Mouse (Mus musculus) left cerebral cortex, postnatal 36 days (tissue): Measurements from ENCODE around the gene Rapgef2. TPM values are rescaled to one million over a fixed set of nuclear protein-coding genes. Genes with fewer than 3 reads are reported as not detected.
A peak's percentile ranks its signal among the peaks of the same experiment; 100 is the strongest.

Experiments used
- DNase-seq, 2 experiments: peaks; one replicate each; pipeline ENCODE4 v3.0.0; 2021 to 2022; ENCODE audit warnings: low spot score in 2 of 2, mixed read lengths in 1 of 2
- intact Hi-C: fragments of 180-260 bp; cut with DNase I; formaldehyde crosslinking; loops from one replicate; pipeline ENCODE4 v1.15.1; 2025
- total RNA-seq, 2 experiments: library from RNA; stranded (reverse); gene quantifications; 2 replicates each; pipeline ENCODE4 v1.2.3; 2021

Gene Rapgef2
- total RNA-seq: 100 to 1,000 TPM; 114 to 136 TPM

DNA sequence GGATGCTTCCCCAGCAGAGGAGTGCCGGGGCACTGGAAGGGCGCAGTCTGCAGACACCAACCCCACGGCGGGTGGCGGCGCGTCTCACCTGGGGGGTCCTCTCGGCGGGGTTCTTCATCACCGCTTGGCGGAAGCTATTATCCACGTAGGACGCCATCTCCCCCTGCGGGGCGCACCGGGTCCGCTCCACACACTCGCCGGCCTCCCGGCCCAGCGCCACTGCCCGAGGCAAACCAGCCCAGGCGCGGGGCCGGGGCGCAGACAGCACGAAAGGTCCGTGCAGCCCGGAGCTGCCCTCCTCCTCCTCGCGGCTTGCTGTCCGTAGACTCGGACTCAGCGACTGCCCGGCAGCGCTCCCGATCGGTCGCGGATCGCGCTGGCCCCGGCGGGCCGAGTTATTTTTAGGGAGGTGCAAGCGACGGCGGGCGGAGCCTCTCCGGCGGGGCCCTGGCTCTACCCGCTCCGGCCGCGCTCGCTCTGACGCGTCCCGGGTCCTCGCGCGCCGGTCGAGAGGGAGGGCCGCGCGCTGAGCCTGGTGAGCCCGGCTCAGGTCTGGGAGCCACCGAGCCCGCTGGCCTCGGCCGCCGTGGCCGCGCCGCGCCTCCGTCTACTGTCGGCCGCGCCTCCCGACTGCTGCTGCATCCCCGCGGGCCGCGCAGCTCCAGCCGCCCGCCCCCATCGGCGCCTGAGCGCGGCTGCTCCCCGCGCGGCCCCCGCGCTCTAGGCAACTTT lies at the start of gene Rapgef2:
Gene Rapgef2 (minus strand): TSS at position 142 of the 732 bp plus-strand sequence.
- peak in 1 of 2 experiments; percentile 66 for DNase-seq
- intact Hi-C loops: loop anchor here (2.0 to 10.0 kb wide), 4 partner anchors 34 to 278 kb away; partner anchors contain the start of gene Fnip2

DNA sequence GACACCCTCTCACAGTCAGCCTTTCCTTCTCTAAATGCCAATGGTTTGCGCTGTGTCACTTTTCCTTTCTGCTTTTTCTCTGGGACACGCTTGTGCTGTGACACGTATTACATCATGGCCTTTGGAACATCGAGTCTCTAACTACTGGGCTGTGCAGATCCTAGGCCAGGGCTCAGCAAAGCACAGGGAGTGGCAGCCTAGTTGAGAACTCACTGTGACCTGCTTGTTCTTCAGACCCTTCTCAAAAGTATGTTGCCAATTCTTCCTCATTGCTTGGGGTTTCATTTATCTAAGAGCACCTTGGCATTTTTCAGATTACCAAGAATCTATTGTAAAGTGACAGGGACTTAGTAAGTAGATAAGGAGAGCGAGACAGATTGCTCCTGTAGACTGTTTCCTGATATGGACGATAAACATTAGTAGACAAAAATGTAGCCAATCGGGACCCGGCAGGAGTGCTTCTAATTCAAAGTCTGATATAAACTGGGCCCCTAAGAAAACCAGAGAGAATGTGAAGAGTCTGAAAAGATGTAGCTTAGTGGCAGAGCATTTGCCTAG lies 47.4 kb upstream of the Rapgef2 start:
- DNase-seq: no peak
- intact Hi-C loops: no loop called here

DNA sequence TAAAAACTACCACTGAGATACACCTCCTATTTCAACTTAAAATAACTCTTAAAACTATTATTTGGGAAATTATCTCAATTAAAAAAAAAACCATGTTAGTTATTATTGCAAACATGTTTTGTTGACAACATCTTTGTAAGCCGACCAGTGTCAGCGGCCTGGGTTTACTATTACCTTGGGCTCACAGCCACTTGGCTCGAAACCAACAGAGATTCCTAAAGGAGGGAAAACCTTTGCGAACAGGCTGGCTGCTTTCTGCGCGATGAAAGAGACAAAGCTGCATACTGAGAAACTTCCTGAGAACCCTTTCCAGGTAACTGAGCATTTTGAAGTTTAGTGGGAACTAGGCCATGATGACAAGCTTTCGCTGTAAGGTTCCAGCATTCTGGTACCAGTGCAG lies 46.7 kb upstream of the Rapgef2 start:
- no peak for DNase-seq
- intact Hi-C loops: no loop called here

DNA sequence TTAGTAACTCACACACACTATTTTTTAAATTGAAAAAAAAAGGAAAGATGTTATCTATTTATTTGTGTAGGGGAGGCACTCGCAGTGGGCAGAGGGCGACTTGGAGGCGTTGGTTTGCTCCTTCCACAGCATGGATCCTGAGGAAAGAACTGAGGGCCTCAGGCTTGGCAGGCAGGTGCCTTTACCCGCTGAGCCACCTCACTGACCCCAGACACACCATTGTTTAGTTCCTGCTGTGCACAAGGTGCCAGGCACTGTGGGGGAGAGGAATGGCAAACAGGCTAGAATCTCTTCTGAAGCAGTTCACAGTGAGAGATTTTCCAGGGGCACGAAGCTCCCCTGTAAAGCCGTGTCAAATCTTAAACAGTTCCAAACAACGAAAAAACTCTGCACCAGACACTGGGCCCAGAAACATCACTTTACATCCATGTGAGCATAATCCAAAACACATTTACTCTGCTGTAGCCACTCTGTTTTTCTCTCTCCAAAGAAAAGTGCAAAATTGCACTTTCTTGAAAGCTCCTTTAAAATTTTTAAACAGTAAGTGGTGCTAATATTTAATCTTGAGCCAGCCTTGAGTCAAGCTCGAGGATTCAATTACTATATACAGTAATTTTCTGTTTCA lies 43.5 kb upstream of the Rapgef2 start:
- intact Hi-C loops: no loop called here
- no peak for DNase-seq

DNA sequence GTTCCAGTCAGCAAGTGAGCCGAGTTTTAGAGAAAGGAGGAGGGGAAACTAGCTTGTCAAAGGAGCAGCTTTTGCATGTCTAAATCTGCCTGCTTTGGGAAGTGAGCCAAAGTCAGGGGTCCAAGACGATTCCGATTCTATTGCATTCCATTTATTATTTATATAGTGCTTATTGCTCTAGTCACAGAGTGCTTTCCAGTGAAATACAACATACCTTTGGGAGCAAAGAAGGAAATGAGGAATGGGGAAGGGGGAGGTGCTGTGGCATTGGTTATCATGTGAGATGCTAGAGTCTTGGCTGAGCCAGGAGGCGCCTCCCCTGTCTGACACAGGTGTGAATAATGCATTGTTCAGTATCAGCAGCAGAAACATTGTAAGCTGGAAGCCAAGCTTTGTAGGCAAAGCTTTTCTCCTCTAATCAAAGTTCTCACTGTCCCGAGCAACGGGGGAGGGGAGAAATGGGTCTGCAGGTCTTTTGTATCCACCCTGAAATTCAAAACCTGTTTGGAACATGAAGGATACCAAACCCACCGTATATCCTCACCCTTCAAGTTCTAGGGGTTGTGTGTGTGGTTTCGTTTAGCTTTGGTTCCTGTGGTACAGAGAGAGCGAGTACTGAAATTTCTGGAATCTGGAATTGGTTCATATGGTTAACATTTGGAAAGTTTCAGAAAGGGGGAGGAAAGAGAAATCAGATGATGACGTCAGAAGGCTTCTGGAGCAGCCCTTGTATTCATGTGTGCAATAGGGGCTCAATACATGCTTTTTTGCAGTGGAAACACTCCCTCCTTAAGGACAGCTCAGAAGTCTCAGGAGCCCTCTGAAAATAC lies 38.6 kb upstream of the Rapgef2 start:
- intact Hi-C loops: no loop called here
- DNase-seq: no peak

DNA sequence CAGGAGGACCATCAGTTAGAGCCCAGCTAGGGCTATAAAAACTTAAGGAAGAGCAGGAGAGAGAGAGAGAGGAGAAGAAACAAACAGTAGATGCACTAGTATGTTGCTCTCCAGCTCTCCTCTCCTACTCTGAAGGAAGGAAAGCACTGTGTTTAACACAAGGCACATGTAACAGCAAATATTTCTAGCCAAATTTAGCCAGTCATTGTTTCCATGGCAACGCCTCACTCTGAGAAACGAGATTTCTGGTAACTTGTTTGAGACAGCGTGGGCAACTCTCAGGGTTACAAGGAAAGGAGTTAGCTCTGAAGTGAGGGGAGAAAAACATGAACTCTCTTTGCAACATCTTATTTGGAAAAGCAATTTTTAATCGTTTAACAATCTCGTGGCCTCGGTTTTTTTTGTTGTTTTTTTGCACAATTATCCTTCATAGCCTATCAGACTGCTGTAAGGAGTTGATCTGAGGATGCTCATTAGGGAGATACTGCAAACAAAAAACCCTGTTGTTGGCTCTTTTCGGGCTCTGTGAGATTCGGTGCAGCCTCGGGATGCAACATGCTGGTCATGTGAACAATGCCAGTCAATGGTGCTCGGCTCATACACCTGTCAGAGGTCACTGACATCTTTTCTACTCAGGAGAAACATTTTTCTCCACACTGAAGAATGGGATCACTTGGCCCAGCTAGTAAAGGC lies 27.8 kb upstream of the Rapgef2 start:
- peak; percentile 63 to 74 for DNase-seq
- intact Hi-C loops: loop anchor here (5.0 to 10.0 kb wide), 2 partner anchors 53 to 121 kb away; no protein-coding TSS in a partner anchor

DNA sequence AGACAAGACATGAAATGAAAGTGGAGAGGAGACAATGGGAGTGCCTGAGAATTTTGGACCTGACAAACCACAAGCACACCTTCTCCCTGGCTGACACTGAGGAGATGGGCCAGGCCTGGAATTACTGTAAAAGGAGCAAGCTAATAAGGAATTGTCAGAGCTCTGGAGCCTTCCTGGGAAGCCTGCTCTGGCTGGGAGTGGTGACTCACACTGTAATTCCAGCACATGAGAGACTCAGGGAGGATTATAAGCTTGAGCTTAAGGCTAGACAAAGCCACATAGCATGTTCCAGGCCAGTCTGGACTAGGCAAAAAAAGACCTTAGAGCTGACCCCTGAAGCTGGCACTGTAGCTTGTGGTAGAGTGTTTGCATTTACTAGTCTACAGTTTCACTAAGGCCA lies 25.6 kb upstream of the Rapgef2 start:
- no peak for DNase-seq
- intact Hi-C loops: loop anchor here (2.0 to 10.0 kb wide), 3 partner anchors 23 to 123 kb away; no protein-coding TSS in a partner anchor

DNA sequence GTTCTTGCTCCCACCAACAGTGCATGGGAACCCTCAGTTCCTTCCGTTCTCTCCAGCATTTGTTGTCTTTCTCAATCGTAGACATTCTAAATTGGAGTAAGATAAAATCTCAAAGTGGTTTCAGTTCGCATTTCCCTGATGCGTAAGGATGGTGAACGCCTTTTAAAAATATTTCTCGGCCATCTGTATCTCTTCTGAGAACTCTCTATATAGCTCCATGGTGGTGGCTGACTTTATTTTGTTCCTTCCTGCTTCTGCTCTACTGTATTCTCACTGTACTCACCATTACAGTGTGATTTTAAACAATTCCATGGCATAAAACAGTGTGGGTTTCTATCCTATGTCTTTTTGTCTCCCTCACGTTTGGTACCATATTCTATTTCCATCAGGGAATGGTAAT lies 23.9 kb upstream of the Rapgef2 start:
- DNase-seq: no peak
- intact Hi-C loops: loop anchor here (2.0 to 10.0 kb wide), 3 partner anchors 21 to 125 kb away; no protein-coding TSS in a partner anchor

DNA sequence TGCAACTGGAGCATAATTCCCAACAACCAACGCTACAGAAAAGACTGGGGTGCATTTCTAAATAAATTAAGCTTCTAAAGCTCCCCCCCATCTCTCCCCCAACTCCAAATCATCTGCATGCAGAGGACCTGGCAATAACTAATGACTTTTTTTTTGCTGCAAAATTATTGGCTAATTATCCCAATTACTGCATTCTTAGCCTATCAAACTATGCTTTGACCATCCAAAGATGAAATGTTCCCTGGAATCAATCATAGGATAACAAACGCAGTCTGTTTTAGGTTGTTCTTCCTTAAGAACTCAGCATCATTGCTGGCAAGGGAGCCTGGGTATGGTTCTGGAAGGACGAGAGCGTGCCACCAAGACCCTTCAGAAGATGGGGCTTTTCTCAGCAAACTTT lies 22.3 kb upstream of the Rapgef2 start:
- intact Hi-C loops: no loop called here
- DNase-seq: no peak

DNA sequence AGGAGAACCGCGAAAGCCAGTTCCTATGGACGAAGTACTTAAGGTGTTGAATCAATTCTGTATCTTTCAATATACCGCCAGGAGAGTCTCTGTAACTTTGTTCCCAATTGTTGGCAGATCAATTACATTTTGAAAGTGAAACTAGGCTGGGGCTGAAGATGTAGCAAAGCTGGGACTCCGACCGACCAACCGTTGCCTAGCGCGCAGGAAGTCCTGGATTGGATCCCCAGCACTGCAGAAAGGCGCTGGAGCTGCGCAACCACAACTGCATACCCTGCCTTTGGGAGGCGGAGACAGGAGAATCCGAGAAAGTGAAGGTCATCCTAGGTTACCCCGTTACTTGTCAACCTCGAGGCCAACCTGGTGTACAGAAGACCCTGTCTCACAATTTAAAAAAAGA lies 13.1 kb upstream of the Rapgef2 start:
- no peak for DNase-seq
- intact Hi-C loops: no loop called here

DNA sequence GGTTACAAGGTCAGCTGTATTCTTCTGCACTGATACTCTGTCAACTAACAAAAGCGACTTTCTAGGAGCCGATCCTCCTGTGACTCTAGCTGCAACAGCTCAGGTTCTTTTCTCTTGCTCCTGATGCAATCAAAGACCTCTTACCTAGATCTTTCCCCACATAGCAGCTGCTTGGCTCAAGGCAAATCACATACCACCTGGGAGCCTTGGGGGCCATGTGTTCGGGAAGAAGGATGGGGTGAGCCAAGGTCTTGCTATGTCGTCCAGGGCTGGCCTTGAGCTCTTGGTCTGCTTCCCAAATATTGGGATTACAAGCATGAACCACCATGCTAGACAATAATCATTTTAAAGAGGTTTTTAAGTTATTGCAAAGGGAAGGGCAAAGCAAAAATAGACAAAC lies 11.0 kb upstream of the Rapgef2 start:
- intact Hi-C loops: no loop called here
- DNase-seq: no peak

DNA sequence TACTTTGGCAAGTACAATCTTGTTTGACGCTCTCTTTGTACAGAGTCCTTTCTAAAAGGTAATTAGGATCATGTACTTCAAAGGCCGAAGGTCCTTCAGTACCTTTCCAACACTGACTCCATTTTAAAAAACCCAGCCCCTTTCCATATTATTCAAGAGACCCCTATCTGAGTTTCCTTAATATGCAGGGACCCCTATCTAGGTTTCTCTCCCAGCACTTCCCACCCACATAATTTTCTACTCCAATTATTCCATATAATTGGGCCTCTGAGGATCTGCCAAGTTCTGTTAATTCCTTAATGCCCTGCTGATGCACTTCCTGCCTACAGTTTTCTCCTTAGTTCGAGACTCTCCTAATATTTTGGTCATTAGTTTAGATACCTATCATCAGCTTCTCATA lies 10.3 kb upstream of the Rapgef2 start:
- no peak for DNase-seq
- intact Hi-C loops: no loop called here

DNA sequence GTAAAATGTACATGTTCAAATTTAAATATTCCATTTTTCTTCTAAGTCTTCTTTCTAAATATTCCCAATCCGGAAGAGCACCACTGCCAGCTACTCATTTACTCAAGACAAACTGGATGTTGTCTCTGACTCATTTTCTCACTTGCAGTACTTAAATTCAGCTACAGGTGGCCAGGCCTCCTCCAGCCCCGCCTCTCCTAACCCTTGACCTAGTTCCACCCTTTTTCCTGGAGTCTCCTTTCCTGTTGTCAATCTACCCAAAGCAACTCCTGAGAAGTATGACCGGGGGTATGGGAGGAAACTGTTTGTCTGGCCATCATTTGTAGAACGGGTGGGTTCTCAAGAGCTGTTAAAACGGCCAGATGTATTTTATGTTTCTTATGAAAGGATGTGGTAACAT lies 9.7 kb upstream of the Rapgef2 start:
- no peak for DNase-seq
- intact Hi-C loops: no loop called here

DNA sequence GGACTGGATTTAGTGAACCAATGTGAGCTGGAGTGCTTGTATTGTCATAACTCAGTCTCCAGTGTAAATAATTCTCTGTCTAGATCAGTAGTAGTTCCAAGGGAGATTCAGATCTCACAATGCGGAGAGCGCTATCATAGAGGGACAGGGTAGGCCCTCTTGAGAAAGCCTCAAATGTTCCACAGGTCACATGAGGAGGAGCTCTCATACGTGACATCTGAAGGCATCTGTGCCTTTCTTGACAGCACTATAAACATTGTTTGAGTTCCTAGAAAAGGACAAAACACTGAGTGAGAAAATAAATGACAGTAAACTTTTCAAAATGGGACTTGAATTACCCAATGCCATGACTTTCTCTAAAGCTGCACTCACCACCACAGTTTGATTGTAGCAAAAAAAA lies 8.4 kb upstream of the Rapgef2 start:
- intact Hi-C loops: no loop called here
- no peak for DNase-seq

DNA sequence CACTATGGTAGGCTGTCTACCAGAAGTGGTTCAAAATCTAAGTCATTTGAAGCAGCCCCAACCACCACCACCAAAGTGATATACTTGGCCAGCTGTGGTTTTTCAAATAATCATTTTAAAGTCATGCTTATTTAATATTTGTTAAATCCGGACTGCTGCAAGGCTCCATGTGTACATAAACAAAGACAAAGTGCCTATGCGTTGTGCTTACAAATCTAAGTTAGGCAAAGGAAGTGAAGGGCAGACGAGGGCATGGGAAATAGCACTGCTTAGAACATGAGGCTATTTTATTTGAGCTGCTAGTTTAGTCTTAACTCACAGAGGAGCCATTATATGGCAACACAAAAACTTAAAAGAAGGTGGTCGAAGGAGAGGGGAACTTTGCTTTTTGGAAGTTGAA lies 6.7 kb upstream of the Rapgef2 start:
- no peak for DNase-seq
- intact Hi-C loops: no loop called here

DNA sequence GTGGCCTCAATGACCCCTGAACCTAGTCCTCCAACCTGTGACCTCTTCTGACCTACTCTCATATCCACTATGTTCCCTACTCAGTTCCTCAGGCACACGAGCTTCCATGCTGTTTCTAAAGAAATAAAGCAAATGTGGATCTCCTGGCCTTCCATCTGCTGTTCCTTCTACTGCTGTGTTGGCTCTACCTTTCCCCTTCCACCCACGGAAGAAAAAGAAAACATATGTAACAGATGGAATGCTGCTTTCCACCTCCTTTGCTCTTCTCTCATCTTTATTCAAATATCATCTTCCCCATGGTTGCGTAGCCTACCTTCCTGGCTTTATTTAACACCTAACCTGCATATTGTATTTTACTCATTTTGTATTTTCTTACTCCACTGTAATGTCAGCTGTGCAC lies 2.7 kb upstream of the Rapgef2 start:
- DNase-seq: peak; percentile 22 to 26
- intact Hi-C loops: loop anchor here (2.0 to 10.0 kb wide), 4 partner anchors 22 to 276 kb away; partner anchors contain the start of gene Fnip2

DNA sequence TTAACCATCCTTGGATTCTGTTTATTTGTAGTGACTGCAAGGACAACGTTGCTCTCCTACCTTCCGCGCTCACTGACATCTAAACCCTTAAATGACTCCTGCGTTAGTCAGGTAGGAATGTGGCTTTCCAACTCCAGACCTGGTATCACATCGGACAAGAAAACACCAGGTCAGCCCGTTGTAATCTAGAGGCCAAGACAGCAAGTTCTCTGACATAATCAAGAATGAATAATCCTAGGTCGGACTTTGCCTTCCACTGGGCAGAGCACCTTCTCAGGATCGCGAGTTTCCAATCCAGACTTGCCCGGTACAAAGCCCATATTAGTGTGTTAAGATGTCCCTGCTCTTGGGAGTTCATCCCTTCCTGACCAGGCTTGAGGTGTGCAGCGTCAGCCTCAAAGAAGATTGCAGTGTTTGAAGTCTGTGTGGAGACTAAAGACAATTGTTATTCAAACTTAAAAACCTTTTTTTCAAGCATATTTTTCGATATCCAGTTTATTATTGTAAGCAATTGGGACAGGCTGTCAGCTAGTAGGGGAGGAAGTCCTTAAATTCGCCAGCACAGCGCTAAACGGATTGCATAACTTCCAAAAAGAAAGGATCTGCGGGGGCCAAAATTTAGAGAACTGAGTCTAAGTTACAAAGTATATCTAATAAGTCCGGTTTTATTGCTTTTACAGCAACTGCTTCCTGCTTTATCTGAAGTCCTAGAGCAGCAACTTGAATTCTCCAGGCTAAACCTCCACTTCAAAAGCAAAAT lies 1.6 kb upstream of the Rapgef2 start:
- intact Hi-C loops: loop anchor here (2.0 to 10.0 kb wide), 5 partner anchors 23 to 277 kb away; partner anchors contain the start of gene Fnip2
- DNase-seq: peak in 1 of 2 experiments; percentile 30

DNA sequence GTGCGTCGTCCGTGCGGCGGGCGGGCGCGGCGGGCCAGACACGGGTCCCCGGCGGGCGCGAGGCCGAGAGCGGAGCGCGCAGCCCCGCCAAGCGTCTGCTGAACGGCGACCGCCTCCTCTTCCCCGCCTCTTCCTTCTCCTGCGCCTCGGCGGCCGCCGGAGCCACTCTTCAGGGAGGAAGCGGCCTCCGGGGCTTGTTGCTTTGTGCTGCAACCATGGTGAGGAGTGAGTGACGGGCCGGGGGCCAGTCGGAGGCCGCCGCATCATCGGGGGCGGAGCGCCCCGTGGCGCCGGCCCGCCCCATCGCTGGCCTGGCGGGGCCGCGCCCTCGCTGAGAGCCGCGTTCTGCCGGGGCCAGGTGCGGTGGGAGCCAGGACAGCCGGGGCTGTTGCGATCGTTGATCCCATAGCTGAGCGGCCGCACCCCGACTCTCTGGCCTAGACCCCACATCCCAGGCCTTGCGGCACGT lies 825 bp upstream of the Rapgef2 start:
- intact Hi-C loops: loop anchor here (2.0 to 10.0 kb wide), 4 partner anchors 35 to 278 kb away; partner anchors contain the start of gene Fnip2
- DNase-seq: peak; percentile 96 to 97
